Mouse (Mus musculus): ENCODE results near the gene Myh7b.
A peak's percentile ranks its signal among the peaks of the same experiment; 100 is the strongest.

Gene Myh7b

GRCm38 (mm10) chr2:155610978-155611377, at the start of gene Myh7b:
TSS of gene Myh7b (plus strand) at chr2:155611212.
- no peak for DNase-seq (ENCODE audit: low read depth)

DNA sequence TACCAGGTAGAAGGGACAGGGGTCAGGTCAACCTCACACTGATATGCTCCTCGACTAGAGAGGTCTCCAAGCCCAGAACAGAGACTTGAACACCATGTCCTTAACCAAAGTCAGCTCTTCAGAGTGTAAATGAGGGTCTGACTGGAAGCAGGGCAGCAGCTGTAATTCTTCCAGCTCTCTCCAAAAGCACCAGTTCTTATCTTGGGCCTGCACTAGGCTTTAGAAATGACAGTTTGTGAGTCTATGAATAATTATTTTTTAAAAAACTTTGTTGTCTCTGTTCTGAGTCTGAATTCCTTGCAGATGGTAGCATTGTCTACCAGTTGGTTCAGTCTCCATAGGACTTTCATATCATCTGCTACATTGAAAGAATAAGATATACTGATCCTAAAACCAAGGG, 48.8 kb upstream of the Myh7b start:
- DNase-seq (ENCODE audit: low read depth): no peak

GRCm38 (mm10) chr2:155562934-155563333, 48.1 kb upstream of the Myh7b start:
- DNase-seq (ENCODE audit: low read depth): no peak

GRCm38 (mm10) chr2:155567751-155568150, 43.3 kb upstream of the Myh7b start:
- no peak for DNase-seq (ENCODE audit: low read depth)

- DNase-seq (ENCODE audit: low read depth): no peak
Measured at GRCm38 (mm10) chr2:155569223-155569807, 41.7 kb upstream of the Myh7b start.

DNA sequence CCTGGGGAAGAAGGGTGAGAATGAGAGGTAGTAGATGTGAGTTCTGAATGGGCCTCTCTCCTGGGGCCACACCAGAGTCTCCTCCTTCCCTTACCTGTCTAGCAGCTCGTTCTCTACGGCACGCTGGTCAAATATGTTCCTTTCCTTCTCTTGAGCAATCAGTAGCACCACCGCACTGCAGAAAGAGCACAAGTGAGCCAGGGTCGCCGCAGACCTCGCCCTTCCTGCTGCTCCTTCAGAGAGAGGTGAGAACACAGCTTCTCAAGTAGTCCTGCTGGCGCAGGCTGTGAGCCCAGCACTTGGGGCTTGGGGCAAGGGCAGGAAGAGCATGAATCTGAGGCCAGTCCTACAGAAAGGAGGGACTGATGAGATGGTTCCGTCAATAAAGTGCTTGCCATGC, 38.0 kb upstream of the Myh7b start:
- no peak for DNase-seq (ENCODE audit: low read depth)

GRCm38 (mm10) chr2:155573996-155574395, 37.0 kb upstream of the Myh7b start:
- DNase-seq (ENCODE audit: low read depth): no peak

DNA sequence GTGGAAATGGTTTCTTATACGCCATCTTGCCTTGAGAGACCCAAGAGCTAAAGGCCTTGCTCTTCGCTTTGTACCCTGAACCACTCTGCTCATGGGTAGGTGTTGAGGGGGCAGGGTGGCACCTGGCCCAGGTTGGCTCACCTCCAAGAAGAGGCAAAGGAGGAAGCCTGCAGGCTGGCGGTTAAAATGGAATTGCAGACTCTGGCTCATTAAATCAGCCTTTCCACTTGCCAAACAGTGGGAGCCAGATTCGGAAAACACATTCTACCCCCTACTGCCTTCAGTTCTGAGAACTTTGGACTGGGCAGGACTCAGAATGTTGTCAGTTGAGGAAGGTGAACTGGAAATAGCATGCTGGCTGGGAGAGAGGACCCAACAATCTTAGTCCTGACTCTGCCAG, 36.3 kb upstream of the Myh7b start:
- no peak for DNase-seq (ENCODE audit: low read depth)

GRCm38 (mm10) chr2:155576656-155577055, 34.4 kb upstream of the Myh7b start:
- no peak for DNase-seq (ENCODE audit: low read depth)

DNA sequence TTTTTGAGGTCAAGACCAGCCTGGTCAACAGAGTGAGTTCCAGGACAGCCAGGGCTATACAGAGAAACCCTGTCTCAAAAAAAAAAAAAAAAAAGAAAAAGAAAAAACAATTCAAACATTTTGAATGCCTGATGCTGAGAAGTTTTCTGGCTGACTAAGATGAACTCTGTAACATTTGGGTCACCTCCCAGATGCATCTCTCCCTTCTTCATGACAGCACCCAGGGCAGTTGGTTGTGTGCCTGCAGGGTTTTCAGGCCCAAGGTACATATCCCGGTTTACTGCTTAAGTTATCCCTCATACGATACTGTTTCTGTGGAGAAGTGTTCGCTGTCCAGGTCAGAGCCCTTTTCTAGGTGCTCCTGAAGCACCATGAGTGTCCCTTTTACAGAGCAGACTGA, 30.7 kb upstream of the Myh7b start:
- DNase-seq (ENCODE audit: low read depth): no peak

GRCm38 (mm10) chr2:155582384-155582995, 28.5 kb upstream of the Myh7b start:
- no peak for DNase-seq (ENCODE audit: low read depth)

GRCm38 (mm10) chr2:155582996-155583395, 28.0 kb upstream of the Myh7b start:
- DNase-seq (ENCODE audit: low read depth): no peak

DNA sequence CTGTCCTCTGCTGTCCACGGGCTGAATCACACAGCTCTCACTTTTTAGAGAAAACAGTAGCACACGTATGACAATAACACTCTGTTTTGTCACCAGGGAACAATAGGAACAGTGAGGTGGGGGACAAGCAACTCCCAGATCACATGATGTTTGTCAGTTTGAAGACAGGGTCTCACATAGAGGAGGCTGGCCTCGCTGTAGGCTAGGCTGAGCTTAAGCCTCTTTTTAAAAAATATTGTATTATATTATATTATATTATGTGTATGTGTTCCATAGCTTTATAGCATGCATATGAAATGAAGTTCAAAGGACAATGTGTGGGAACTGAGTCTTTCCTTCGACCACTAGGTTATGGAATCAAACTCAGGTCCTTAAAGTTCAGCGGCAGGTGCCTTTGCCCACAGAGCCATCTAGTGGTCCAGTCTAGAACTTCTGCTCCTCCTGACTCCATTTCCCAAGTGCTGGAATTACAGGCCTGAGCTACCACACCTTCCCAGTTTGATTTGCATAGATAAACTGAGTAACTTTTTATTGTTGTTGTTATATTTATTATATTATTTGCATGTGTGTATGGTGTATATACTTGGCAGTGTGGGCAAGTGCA, 27.0 kb upstream of the Myh7b start:
- DNase-seq (ENCODE audit: low read depth): peak; percentile 50

DNA sequence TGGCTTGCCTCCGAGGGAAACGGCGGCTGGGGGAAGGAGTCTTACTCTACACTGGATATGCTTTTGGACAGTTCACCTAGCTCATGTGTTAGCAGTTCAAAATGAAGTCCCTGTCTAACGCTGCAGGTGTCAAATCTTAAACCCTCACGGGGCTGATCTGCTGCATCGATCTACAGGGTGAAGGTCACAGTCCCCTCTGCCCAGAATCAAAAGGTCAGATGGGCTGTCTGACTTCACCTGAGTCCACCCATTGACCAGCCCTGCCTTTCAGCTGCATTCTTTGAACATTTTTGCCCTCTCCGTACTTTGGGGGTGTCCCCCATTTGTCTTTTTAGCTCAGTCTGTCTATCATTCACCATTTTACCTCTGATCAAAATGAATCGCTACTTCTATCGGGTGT, 25.9 kb upstream of the Myh7b start:
- no peak for DNase-seq (ENCODE audit: low read depth)

DNA sequence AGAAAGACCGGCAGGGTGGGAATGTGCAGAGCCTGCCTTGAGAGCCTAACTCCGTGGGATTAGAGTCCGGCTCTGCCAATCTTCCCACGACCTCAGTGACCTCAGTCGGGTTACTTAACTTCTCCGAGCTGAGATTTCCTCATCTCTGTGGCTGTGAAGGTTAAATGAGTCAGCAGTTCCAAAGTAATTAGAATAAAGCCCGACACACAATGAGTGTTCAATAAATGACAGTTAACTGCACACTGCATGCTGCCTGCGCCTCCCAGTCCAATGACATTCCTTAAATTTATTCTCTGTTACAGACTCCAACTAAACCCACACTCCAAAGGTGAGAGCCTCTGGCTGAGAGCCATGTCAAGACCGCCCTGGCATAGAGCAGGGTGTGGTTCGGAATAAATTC, 25.5 kb upstream of the Myh7b start:
- no peak for DNase-seq (ENCODE audit: low read depth)

GRCm38 (mm10) chr2:155588136-155588535, 22.9 kb upstream of the Myh7b start:
- no peak for DNase-seq (ENCODE audit: low read depth)

DNA sequence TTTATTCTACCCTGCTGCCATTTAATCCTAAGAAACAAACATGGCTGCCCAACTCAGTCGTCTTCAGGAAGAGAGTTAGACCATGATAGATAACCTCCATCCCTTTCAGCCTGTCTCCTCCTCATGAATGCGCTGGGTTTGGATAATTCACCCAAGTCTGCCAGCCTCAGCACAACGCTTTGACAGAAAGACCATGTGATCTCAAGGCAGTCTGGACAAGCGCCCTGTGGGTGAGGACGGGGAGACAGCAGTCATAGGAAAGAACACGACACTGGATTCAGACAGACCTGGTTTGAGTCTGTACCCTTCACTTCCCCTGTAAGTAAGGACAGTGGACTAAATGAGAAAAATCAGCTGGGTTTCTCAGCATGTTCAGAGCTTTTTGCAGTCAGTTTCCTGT, 21.5 kb upstream of the Myh7b start:
- DNase-seq (ENCODE audit: low read depth): no peak

DNA sequence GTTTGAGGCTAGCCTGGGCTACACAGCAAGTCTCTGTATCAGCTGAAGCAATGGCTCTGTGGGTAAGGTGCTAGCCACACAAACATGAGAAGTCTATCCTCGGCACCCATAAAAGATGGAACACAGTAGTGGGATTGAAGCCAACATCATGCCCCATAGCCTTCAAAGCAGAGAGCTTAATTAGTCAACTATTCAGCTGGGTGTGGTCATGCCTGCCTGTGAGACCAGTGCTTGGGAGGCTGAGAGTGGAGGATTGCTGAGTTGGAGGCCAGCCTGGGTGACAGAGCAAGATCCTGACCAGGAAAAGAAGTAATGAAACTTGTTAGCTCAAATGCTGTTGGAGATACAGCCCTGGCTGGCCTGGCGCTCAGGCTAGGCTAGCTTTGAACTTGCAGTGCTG, 20.1 kb upstream of the Myh7b start:
- no peak for DNase-seq (ENCODE audit: low read depth)

GRCm38 (mm10) chr2:155591676-155592075, 19.3 kb upstream of the Myh7b start:
- no peak for DNase-seq (ENCODE audit: low read depth)

GRCm38 (mm10) chr2:155592137-155592853, 18.7 kb upstream of the Myh7b start, which contains the start of gene Gss:
TSS of gene Gss (minus strand) at chr2:155592810.
- peak; percentile 94 for DNase-seq (ENCODE audit: low read depth)

DNA sequence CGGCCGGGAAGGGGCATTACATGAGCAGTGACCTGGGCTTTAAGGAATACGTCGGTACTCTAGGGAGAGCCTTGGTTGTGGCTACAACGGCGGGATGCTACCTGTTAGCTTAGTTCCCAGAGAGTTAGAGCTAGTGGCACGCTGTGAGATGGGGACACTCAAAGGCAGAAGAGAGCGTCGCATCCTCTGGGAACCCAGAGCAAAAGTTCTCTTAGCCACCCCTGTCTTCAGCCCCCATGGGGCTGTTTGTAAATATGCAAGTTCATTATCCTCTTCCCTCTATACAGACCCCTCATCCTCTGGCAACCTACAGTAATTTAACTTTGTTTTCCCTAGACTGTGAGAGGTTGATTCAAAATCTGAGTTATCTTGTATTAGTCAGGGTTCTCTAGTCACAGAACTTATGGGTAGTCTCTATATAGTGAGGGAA, 18.1 kb upstream of the Myh7b start:
- no peak for DNase-seq (ENCODE audit: low read depth)

DNA sequence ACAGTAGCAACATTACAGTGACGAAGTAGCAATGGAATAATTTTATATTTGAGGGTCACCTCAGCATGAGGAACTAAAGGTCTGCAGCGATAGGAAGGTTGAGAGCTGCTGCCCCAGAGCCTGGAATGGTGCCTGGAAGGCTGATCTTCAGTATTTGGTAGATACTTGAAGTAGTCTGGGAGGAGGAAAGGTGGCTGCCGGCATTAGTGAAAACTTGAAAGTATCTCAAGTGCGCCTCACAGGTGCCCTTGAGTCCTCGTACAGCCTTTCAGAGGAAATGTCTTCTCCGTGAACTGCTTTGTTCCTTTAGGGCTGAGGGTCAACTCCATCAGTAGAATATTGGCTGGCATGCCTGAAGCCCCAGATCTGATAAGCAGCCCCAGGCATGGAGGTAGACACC, 15.5 kb upstream of the Myh7b start:
- DNase-seq (ENCODE audit: low read depth): no peak

GRCm38 (mm10) chr2:155603707-155604106, 7.3 kb upstream of the Myh7b start:
- DNase-seq (ENCODE audit: low read depth): no peak
